Mouse (Mus musculus) CH12.LX (cell line): ENCODE data around the gene Rims1. TPM values are rescaled to one million over a fixed set of nuclear protein-coding genes. Genes with fewer than 3 reads are reported as not detected.

Experiments used
- DNase-seq: peaks from one replicate; pipeline ENCODE4 v3.0.0-alpha.2; 2013; ENCODE audit errors: extremely low read depth
- H3K27ac ChIP-seq: 2 replicates; pipeline ENCODE4 v1.5.1; 2012; ENCODE audit warnings: low read depth, mild to moderate bottlenecking, control low read depth, moderate library complexity; ENCODE audit not compliant: insufficient read depth
- H3K27me3 ChIP-seq: replicated peaks from 2 replicates; pipeline ENCODE3; 2012; ENCODE audit warnings: inconsistent platforms
- H3K36me3 ChIP-seq, 2 experiments: replicated peaks in 1 of 2; 2 replicates each; pipeline versions ENCODE3 to v1.6.1; 2012; ENCODE audit warnings: inconsistent platforms in 1 of 2, low read length in 1 of 2, mild to moderate bottlenecking in 1 of 2, mixed read lengths in 1 of 2, moderate library complexity in 1 of 2; ENCODE audit not compliant: control insufficient read depth in 1 of 2, insufficient read depth in 1 of 2
- H3K4me1 ChIP-seq, 2 experiments: 2 replicates each; pipeline ENCODE4 v1.6.1; 2012; ENCODE audit warnings: inconsistent platforms in 1 of 2, moderate library complexity in 1 of 2; ENCODE audit not compliant: insufficient read depth in 2 of 2, control insufficient read depth in 1 of 2
- H3K4me2 ChIP-seq: 2 replicates; pipeline ENCODE4 v1.6.1; 2012; ENCODE audit warnings: low read depth, mild to moderate bottlenecking, control low read depth; ENCODE audit not compliant: poor library complexity, insufficient read depth, severe bottlenecking
- H3K4me3 ChIP-seq, 3 experiments: fragments of 150-350 bp in 1 of 3; sonication (generic) in 1 of 3; replicated peaks in 1 of 3; 2 replicates each; pipeline versions ENCODE3 to v1.5.1; 2011 to 2012; ENCODE audit warnings: low read depth in 2 of 3, low read length in 2 of 3, mild to moderate bottlenecking in 2 of 3, moderate library complexity in 2 of 3, control low read depth in 1 of 3, improper control_type of control experiment in 1 of 3, inconsistent platforms in 1 of 3, mixed read lengths in 1 of 3; ENCODE audit not compliant: poor library complexity in 1 of 3
- H3K79me2 ChIP-seq: replicated peaks from 2 replicates; pipeline ENCODE4 v1.6.1; 2012; ENCODE audit warnings: mild to moderate bottlenecking, moderate library complexity; ENCODE audit not compliant: control insufficient read depth, poor library complexity, insufficient read depth, severe bottlenecking; ENCODE audit errors: extremely low read depth
- H3K9ac ChIP-seq: 2 replicates; pipeline ENCODE4 v1.6.1; 2012; ENCODE audit warnings: low read depth, mild to moderate bottlenecking, control low read depth, moderate library complexity; ENCODE audit not compliant: insufficient read depth
- H3K9me3 ChIP-seq: replicated peaks from 2 replicates; pipeline ENCODE3; 2012; ENCODE audit warnings: low read length, inconsistent platforms, mixed read lengths
- CHD2 ChIP-seq: IDR thresholded peaks from 2 replicates; pipeline ENCODE4 v1.6.1; 2011; ENCODE audit warnings: low read length, improper control_type of control experiment
- CTCF ChIP-seq, 2 experiments: IDR thresholded peaks in 1 of 2; conservative IDR thresholded peaks in 1 of 2; 2 replicates each; pipeline ENCODE4 v1.5.1; 2011 to 2012; ENCODE audit warnings: low read depth in 2 of 2, low read length in 2 of 2, improper control_type of control experiment in 1 of 2, inconsistent platforms in 1 of 2, mild to moderate bottlenecking in 1 of 2, moderate library complexity in 1 of 2
- E2F4 ChIP-seq: IDR thresholded peaks from 2 replicates; pipeline ENCODE4 v1.6.1; 2011; ENCODE audit warnings: low read depth, low read length, improper control_type of control experiment; ENCODE audit not compliant: insufficient replicate concordance
- EP300 ChIP-seq: IDR thresholded peaks from 2 replicates; pipeline ENCODE4 v1.6.1; 2011; ENCODE audit warnings: low read length, improper control_type of control experiment
- GABPA ChIP-seq: IDR thresholded peaks from 2 replicates; pipeline ENCODE4 v1.6.1; 2012; ENCODE audit warnings: low read depth, low read length, improper control_type of control experiment, inconsistent platforms; ENCODE audit not compliant: insufficient replicate concordance
- HCFC1 ChIP-seq: IDR thresholded peaks from 2 replicates; pipeline ENCODE4 v1.6.1; 2012; ENCODE audit warnings: low read depth, mild to moderate bottlenecking, inconsistent platforms, low read length, improper control_type of control experiment
- KAT2A ChIP-seq: IDR thresholded peaks from 2 replicates; pipeline ENCODE4 v1.6.1; 2012; ENCODE audit warnings: low read length, improper control_type of control experiment, inconsistent platforms; ENCODE audit not compliant: insufficient replicate concordance
- MAX ChIP-seq: IDR thresholded peaks from 2 replicates; pipeline ENCODE4 v1.6.1; 2011; ENCODE audit warnings: low read length, improper control_type of control experiment
- MAZ ChIP-seq: IDR thresholded peaks from 2 replicates; pipeline ENCODE4 v1.6.1; 2012; ENCODE audit warnings: low read depth, mild to moderate bottlenecking, inconsistent platforms, low read length, improper control_type of control experiment, moderate library complexity
- MXI1 ChIP-seq: IDR thresholded peaks from 2 replicates; pipeline ENCODE4 v1.6.1; 2011; ENCODE audit warnings: mild to moderate bottlenecking, low read depth, low read length, improper control_type of control experiment
- MYC ChIP-seq: IDR thresholded peaks from 2 replicates; pipeline ENCODE4 v1.6.1; 2011; ENCODE audit warnings: low read depth, mild to moderate bottlenecking, improper control_type of control experiment, low read length
- NRF1 ChIP-seq: IDR thresholded peaks from 2 replicates; pipeline ENCODE4 v1.6.1; 2014; ENCODE audit warnings: low read depth, mild to moderate bottlenecking, inconsistent platforms, low read length, improper control_type of control experiment, moderate library complexity
- PAX5 ChIP-seq: IDR thresholded peaks from 2 replicates; pipeline ENCODE4 v1.6.1; 2012; ENCODE audit warnings: low read length, inconsistent platforms, mixed read lengths
- POLR2AphosphoS2 ChIP-seq: IDR thresholded peaks from 2 replicates; pipeline ENCODE4 v1.6.1; 2011; ENCODE audit warnings: low read depth, low read length, improper control_type of control experiment
- RAD21 ChIP-seq: IDR thresholded peaks from 2 replicates; pipeline ENCODE4 v1.6.1; 2011; ENCODE audit warnings: low read depth, mild to moderate bottlenecking, low read length, improper control_type of control experiment, moderate library complexity
- RCOR1 ChIP-seq: conservative IDR thresholded peaks from 2 replicates; pipeline ENCODE4 v1.6.1; 2012; ENCODE audit warnings: low read depth, mild to moderate bottlenecking, inconsistent platforms, low read length, improper control_type of control experiment
- SMC3 ChIP-seq: IDR thresholded peaks from 2 replicates; pipeline ENCODE4 v1.6.1; 2011; ENCODE audit warnings: low read depth, low read length, improper control_type of control experiment
- TBP ChIP-seq: conservative IDR thresholded peaks from 2 replicates; pipeline ENCODE4 v1.6.1; 2011; ENCODE audit warnings: low read depth, low read length, improper control_type of control experiment
- TCF12 ChIP-seq: IDR thresholded peaks from 2 replicates; pipeline ENCODE4 v1.6.1; 2014; ENCODE audit warnings: low read depth, mild to moderate bottlenecking, inconsistent platforms, low read length, improper control_type of control experiment
- USF2 ChIP-seq: conservative IDR thresholded peaks from 2 replicates; pipeline ENCODE4 v1.6.1; 2011; ENCODE audit warnings: low read depth, low read length, improper control_type of control experiment
- ZNF384 ChIP-seq: IDR thresholded peaks from 2 replicates; pipeline ENCODE4 v1.6.1; 2012; ENCODE audit warnings: low read depth, low read length, improper control_type of control experiment, inconsistent platforms
- dilution Hi-C: fragments of 300-500 bp; cut with MboI; formaldehyde crosslinking; loops from 2 replicates; pipeline ENCODE4 v1.14.3; 2020; ENCODE audit warnings: low sequenced_read_pairs; ENCODE audit not compliant: extremely low pct_unique_long_range_greater_than_20kb, extremely low pct_ligation_motif_present
- in situ Hi-C: fragments of 300-500 bp; cut with MboI; formaldehyde crosslinking; loops from 3 replicates; pipeline ENCODE4 v1.14.3; 2019; ENCODE audit warnings: low sequenced_read_pairs, low pct_ligation_motif_present, low pct_unique_long_range_greater_than_20kb, mixed read lengths
- polyA plus RNA-seq: library from polyadenylated mRNA; unstranded; fragments of >175 nt; gene quantifications from 2 replicates; pipeline ENCODE4 v1.2.1, GENCODE M21; 2012; ENCODE audit warnings: low read depth; ENCODE audit not compliant: insufficient read length
- total RNA-seq, 2 experiments: library from RNA; depleted of rRNA; stranded (reverse); fragments of 300-350 nt in 1 of 2; fragments of >200 nt in 1 of 2; gene quantifications; 2 replicates each; pipeline ENCODE4 v1.2.3; 2012 to 2014

Gene Rims1
- total and polyA plus RNA-seq, 3 experiments: not detected

DNA sequence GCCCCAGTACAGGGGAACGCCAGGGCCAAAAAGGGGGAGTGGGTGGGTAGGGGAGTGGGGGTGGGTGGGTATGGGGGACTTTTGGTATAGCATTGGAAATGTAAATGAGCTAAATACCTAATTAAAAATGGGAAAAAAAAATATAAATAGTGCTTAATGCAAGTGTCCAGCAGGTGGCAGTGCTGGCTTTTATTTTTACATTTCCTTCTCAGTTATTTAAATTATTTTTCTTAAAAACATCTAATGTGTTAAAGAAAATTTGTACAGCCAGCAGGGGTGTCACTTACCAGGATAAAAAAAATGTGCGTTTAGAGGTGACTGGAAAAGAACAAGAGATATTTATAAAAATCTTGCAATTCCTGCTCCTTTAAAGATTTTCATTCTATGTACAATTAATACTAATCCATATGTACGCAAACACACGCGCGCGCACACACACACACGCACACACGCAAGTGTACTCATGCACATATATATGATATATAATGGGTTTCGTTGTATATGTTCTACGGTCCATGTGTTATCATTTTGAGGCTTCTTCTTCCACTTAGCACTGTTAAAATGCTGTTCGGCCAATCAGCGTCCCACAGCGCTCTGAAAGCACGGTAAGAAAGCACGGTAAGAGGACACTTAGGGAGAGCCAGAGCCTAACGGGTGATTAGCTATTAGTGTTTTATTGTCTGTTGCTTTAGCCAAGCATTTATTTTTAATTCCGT is 201.3 kb downstream of the Rims1 start:
- DNase-seq: peak; percentile 13
- H3K4me2 ChIP-seq: no peak overlapping the region

DNA sequence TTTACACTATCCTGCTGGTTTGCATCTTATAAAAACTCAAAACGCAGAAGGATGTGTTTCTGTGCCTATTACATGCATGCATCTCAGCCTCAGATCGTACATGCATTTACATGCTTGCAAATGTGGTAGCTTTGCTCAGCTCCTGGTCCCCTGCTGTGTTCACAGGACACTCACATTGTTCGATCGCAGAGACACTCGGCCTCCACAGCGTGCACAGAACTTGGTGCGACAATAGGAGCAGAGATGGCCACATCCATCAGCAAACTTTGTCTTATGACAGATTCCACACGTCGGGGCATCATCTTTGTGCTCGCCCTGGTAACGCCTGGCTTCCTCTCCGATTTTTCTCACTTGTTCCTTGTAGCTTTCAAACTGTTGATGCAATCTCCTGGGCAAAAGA is 209.6 kb downstream of the Rims1 start:
- no peaks in the 10 kb centered on the region for H3K27me3 ChIP-seq
- in situ Hi-C loops (no loop called here), dilution Hi-C loops (no loop called here)
- H3K4me1 ChIP-seq: no peaks in the 10 kb centered on the region
- no peaks in the 10 kb centered on the region for H3K9me3 ChIP-seq
- no peak overlapping the region for H3K9ac ChIP-seq
- no peak overlapping the region for H3K4me3 ChIP-seq
- no peak for TF ChIP-seq CHD2
- no peak for TF ChIP-seq TBP
- no peak for TF ChIP-seq POLR2AphosphoS2
- TF ChIP-seq MAX: no peak
- no peak for TF ChIP-seq PAX5
- TF ChIP-seq ZNF384: no peak
- TF ChIP-seq KAT2A: no peak
- no peak for TF ChIP-seq SMC3
- no peak for TF ChIP-seq RCOR1
- no peak for TF ChIP-seq E2F4
- H3K27ac ChIP-seq: no peak overlapping the region
- H3K79me2 ChIP-seq: no peaks in the 10 kb centered on the region
- H3K4me2 ChIP-seq: no peak overlapping the region
- H3K36me3 ChIP-seq: no peaks in the 10 kb centered on the region
- DNase-seq: no peak

More for the DNA sequence above, 201.3 kb downstream of the Rims1 start:
- no peaks in the 10 kb centered on the region for H3K27me3 ChIP-seq
- TF ChIP-seq MAZ (no peak), HCFC1 (no peak), MYC (no peak), EP300 (no peak), MXI1 (no peak), SMC3 (peak; percentile 5; the same call in 1 of the 2 replicates), NRF1 (no peak), TCF12 (no peak), USF2 (no peak), CTCF (conservative IDR thresholded peaks at IDR 0.05 in 1 of 2, IDR thresholded peaks at IDR 0.05 in 1 of 2; ENCODE audit: low read depth in 2 of 2, low read length in 2 of 2) (peak in 1 of 2 experiments; percentile 48; a peak in 2 of 4 replicates), GABPA (no peak), ZNF384 (no peak), POLR2AphosphoS2 (no peak), TBP (no peak), RAD21 (peak; percentile 52)
- no peak overlapping the region for H3K27ac ChIP-seq
- in situ Hi-C loops: no loop called here
- no peaks in the 10 kb centered on the region for H3K79me2 ChIP-seq
- no peaks in the 10 kb centered on the region for H3K9me3 ChIP-seq
- no peaks in the 10 kb centered on the region for H3K4me1 ChIP-seq
- H3K9ac ChIP-seq: no peak overlapping the region
- no peaks in the 10 kb centered on the region for H3K36me3 ChIP-seq
- H3K4me3 ChIP-seq: no peak overlapping the region
- dilution Hi-C loops: no loop called here
